Comparison of ENCODE assay signal across 20 mouse cellular contexts in the genomic region with DNA sequence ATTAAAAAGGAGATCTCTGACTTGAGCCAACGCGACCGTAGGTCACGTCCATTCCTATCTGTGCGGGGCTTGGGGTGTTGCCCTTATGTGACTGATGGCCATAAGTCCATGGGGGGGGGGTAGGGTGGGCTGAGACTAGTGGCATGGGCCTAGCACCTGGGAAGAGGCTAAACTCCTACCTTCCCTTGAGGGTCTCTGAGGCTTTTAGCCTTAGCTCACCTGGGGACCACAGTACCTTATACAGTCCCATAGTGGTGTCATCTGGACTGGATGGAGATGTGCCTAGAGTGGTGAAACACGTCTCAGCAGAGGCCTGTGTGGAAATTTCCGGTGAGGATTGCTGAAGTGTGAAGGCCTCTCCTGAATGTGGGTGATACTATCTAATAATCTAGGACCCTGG.
DNase-seq lines count a peak whose midpoint lies in the region; ATAC-seq lines count a peak whose summit lies in the region.
"Had no signal": no experiment of that assay in that cellular context is flagged by ENCODE, and none has a peak within 500 bp of the region (broad histone marks: within the 10 kb centered on the region; RNA-seq: fewer than 3 reads in every experiment).

No protein-coding gene starts in this region.

- no peak overlapping the region for H3K27ac ChIP-seq in forebrain, embryonic 11.5 days (ENCODE audit: low read depth, low read length)
- H3K27ac ChIP-seq in forebrain, embryonic 15.5 days (replicated peaks): no peak overlapping the region
- H3K27ac ChIP-seq in hindbrain, embryonic 10.5 days: no peak overlapping the region
- no peak overlapping the region for H3K27ac ChIP-seq in hindbrain, embryonic 12.5 days
- no peak overlapping the region for H3K27ac ChIP-seq in limb, embryonic 12.5 days
- no peak overlapping the region for H3K27ac ChIP-seq in limb, embryonic 10.5 days
- no peak overlapping the region for H3K27ac ChIP-seq in limb, embryonic 13.5 days
- H3K27ac ChIP-seq: heart, embryonic 15.5 days; neural tube, embryonic 15.5 days had no signal

- no peak overlapping the region for H3K4me3 ChIP-seq in forebrain, embryonic 11.5 days (ENCODE audit: low read depth, low read length)
- H3K4me3 ChIP-seq in forebrain, embryonic 15.5 days: no peak overlapping the region
- H3K4me3 ChIP-seq in hindbrain, embryonic 10.5 days: no peak overlapping the region
- no peak overlapping the region for H3K4me3 ChIP-seq in hindbrain, embryonic 12.5 days
- no peak overlapping the region for H3K4me3 ChIP-seq in limb, embryonic 12.5 days (replicated peaks)
- no peak overlapping the region for H3K4me3 ChIP-seq in limb, embryonic 10.5 days
- H3K4me3 ChIP-seq in limb, embryonic 13.5 days: no peak overlapping the region
- H3K4me3 ChIP-seq: heart, embryonic 15.5 days; neural tube, embryonic 15.5 days had no signal

- 91% methylated on average over 7 of the region's 7 CpGs for WGBS in forebrain, embryonic 11.5 days
- 95% methylated on average over 7 of the region's 7 CpGs for WGBS in forebrain, embryonic 15.5 days
- WGBS in hindbrain, embryonic 10.5 days: 93% methylated on average over 7 of the region's 7 CpGs
- 95% methylated on average over 7 of the region's 7 CpGs for WGBS in hindbrain, embryonic 12.5 days
- 95% methylated on average over 7 of the region's 7 CpGs for WGBS in limb, embryonic 12.5 days
- WGBS in limb, embryonic 10.5 days: 93% methylated on average over 7 of the region's 7 CpGs
- WGBS in limb, embryonic 13.5 days: 89% methylated on average over 7 of the region's 7 CpGs

- H3K27me3 ChIP-seq in forebrain, embryonic 11.5 days (ENCODE audit: control insufficient read depth, insufficient read depth, low read length): no peaks in the 10 kb centered on the region
- H3K27me3 ChIP-seq in forebrain, embryonic 15.5 days: no peaks in the 10 kb centered on the region
- H3K27me3 ChIP-seq in hindbrain, embryonic 10.5 days (ENCODE audit: insufficient read depth, poor library complexity, severe bottlenecking): no peaks in the 10 kb centered on the region
- no peaks in the 10 kb centered on the region for H3K27me3 ChIP-seq in hindbrain, embryonic 12.5 days
- H3K27me3 ChIP-seq in limb, embryonic 12.5 days: no peaks in the 10 kb centered on the region
- H3K27me3 ChIP-seq in limb, embryonic 10.5 days (ENCODE audit: low read depth, poor library complexity, severe bottlenecking): no peaks in the 10 kb centered on the region
- no peaks in the 10 kb centered on the region for H3K27me3 ChIP-seq in limb, embryonic 13.5 days
- H3K27me3 ChIP-seq: heart, embryonic 15.5 days; neural tube, embryonic 15.5 days had no signal

- ATAC-seq in forebrain, embryonic 11.5 days (replicated peaks; ENCODE audit: low FRiP score): 0 out of 2 replicates have a peak, but pooled peaks have one; percentile 42
- ATAC-seq in forebrain, embryonic 15.5 days (replicated peaks): no peak
- no peak for ATAC-seq in hindbrain, embryonic 12.5 days (ENCODE audit: low FRiP score)
- 0 out of 2 replicates have a peak, but pooled peaks have one; percentile 37 for ATAC-seq in limb, embryonic 12.5 days (ENCODE audit: insufficient number of reproducible peaks, insufficient read depth, low FRiP score, low TSS enrichment, low read depth)
- 0 out of 2 replicates have a peak, but pooled peaks have one; percentile 15 for ATAC-seq in limb, embryonic 13.5 days (ENCODE audit: low FRiP score, low read depth)

- H3K36me3 ChIP-seq in forebrain, embryonic 11.5 days (ENCODE audit: control insufficient read depth, insufficient read depth, low read length): no peaks in the 10 kb centered on the region
- H3K36me3 ChIP-seq in forebrain, embryonic 15.5 days: no peaks in the 10 kb centered on the region
- H3K36me3 ChIP-seq in hindbrain, embryonic 10.5 days: no peaks in the 10 kb centered on the region
- no peaks in the 10 kb centered on the region for H3K36me3 ChIP-seq in hindbrain, embryonic 12.5 days
- H3K36me3 ChIP-seq in limb, embryonic 12.5 days: no peaks in the 10 kb centered on the region
- no peaks in the 10 kb centered on the region for H3K36me3 ChIP-seq in limb, embryonic 10.5 days
- H3K36me3 ChIP-seq in limb, embryonic 13.5 days: no peaks in the 10 kb centered on the region
- H3K36me3 ChIP-seq: heart, embryonic 15.5 days; neural tube, embryonic 15.5 days had no signal

- no peak overlapping the region for H3K9ac ChIP-seq in forebrain, embryonic 11.5 days (ENCODE audit: low read length)
- no peak overlapping the region for H3K9ac ChIP-seq in forebrain, embryonic 15.5 days (replicated peaks)
- H3K9ac ChIP-seq in hindbrain, embryonic 12.5 days: no peak overlapping the region
- H3K9ac ChIP-seq in limb, embryonic 12.5 days (replicated peaks): no peak overlapping the region
- H3K9ac ChIP-seq in limb, embryonic 13.5 days: no peak overlapping the region
- H3K9ac ChIP-seq: heart, embryonic 15.5 days; neural tube, embryonic 15.5 days had no signal

- no peaks in the 10 kb centered on the region for H3K9me3 ChIP-seq in forebrain, embryonic 11.5 days (ENCODE audit: control insufficient read depth, low read length)
- H3K9me3 ChIP-seq in forebrain, embryonic 15.5 days: no peaks in the 10 kb centered on the region
- peaks cover 8% of the 10 kb centered on the region; the same call in 1 of the 2 replicates for H3K9me3 ChIP-seq in hindbrain, embryonic 10.5 days
- H3K9me3 ChIP-seq in hindbrain, embryonic 12.5 days (replicated peaks): no peaks in the 10 kb centered on the region; the same call in 1 of the 2 replicates
- peaks cover 8% of the 10 kb centered on the region for H3K9me3 ChIP-seq in limb, embryonic 12.5 days
- no peaks in the 10 kb centered on the region; the same call in 1 of the 2 replicates for H3K9me3 ChIP-seq in limb, embryonic 10.5 days (replicated peaks)
- H3K9me3 ChIP-seq in limb, embryonic 13.5 days: peaks cover 7% of the 10 kb centered on the region
- H3K9me3 ChIP-seq: neural tube, embryonic 15.5 days had no signal

- peak; percentile 27 for DNase-seq in forebrain, embryonic 11.5 days (ENCODE audit: low spot score)
- peak; percentile 1 for DNase-seq in hindbrain, embryonic 10.5 days (ENCODE audit: low spot score)
- no peak for DNase-seq in limb, embryonic 10.5 days (ENCODE audit: low spot score)
- no peak for DNase-seq in adrenal gland, adult 18-20 months (ENCODE audit: low spot score in 2 of 2)
- DNase-seq: adrenal gland, postnatal 25 days; cerebellum, adult 8-10 months; cerebellum, postnatal 36 days; kidney, adult 8-10 months; layer of hippocampus, adult 9-11 months; lung, postnatal 14 days; right cerebral cortex, adult 18-20 months; right cerebral cortex, postnatal 4 days; thymus, adult 2 months; thymus, postnatal 4 days had no signal

- no peak overlapping the region for H3K4me2 ChIP-seq in forebrain, embryonic 11.5 days (ENCODE audit: low read depth, low read length, severe bottlenecking)
- no peak overlapping the region for H3K4me2 ChIP-seq in forebrain, embryonic 15.5 days (replicated peaks)
- no peak overlapping the region for H3K4me2 ChIP-seq in hindbrain, embryonic 12.5 days (replicated peaks)
- no peak overlapping the region for H3K4me2 ChIP-seq in limb, embryonic 12.5 days
- no peak overlapping the region for H3K4me2 ChIP-seq in limb, embryonic 13.5 days (replicated peaks)
- H3K4me2 ChIP-seq: heart, embryonic 15.5 days; neural tube, embryonic 15.5 days had no signal

- H3K4me1 ChIP-seq in forebrain, embryonic 11.5 days (replicated peaks; ENCODE audit: control insufficient read depth, insufficient read depth, low read length): no peaks in the 10 kb centered on the region
- H3K4me1 ChIP-seq in forebrain, embryonic 15.5 days: no peaks in the 10 kb centered on the region
- peaks cover 5% of the 10 kb centered on the region for H3K4me1 ChIP-seq in hindbrain, embryonic 10.5 days (replicated peaks)
- H3K4me1 ChIP-seq in hindbrain, embryonic 12.5 days: peaks cover 9% of the 10 kb centered on the region
- peaks cover 15% of the 10 kb centered on the region for H3K4me1 ChIP-seq in limb, embryonic 12.5 days (replicated peaks)
- peaks cover 6% of the 10 kb centered on the region for H3K4me1 ChIP-seq in limb, embryonic 10.5 days
- peaks cover 14% of the 10 kb centered on the region for H3K4me1 ChIP-seq in limb, embryonic 13.5 days
- H3K4me1 ChIP-seq: neural tube, embryonic 15.5 days had no signal

Comparison
In these comparisons a context has a peak if more than half of its experiments do, and no peak if none do; other contexts are left out.
1. ATAC-seq: peak in forebrain, embryonic 11.5 days (single experiment), limb, embryonic 12.5 days (single experiment) and limb, embryonic 13.5 days (single experiment); none in forebrain, embryonic 15.5 days (single experiment) and hindbrain, embryonic 12.5 days (single experiment).
2. DNase-seq: peak in forebrain, embryonic 11.5 days (single experiment) and hindbrain, embryonic 10.5 days (single experiment); none in limb, embryonic 10.5 days (single experiment) and adrenal gland, adult 18-20 months (0 of 2).